Mouse (Mus musculus) intestine, embryonic 16.5 days (tissue): ENCODE measurements at regions not wholly inside any gene's neighbourhood (a gene's known extent, or its start where the extent isn't known, plus 50 kb on each side); places are given as distances from the start of the nearest gene placed in this dataset.
A peak's percentile ranks its signal among the peaks of the same experiment; 100 is the strongest.

Source experiments
- ATAC-seq: fragments of 200-750 bp; cut with Nextera tagmentation; 2 replicates; pipeline ENCODE4 v1.8.0; 2017; ENCODE audit warnings: moderate TSS enrichment, moderate library complexity
- H3K27ac ChIP-seq: fragments of 300-500 bp; sonication (generic); 2 replicates; pipeline ENCODE4 v1.5.1; 2014; ENCODE audit warnings: mild to moderate bottlenecking, low read length
- H3K27me3 ChIP-seq: fragments of 300-500 bp; sonication (generic); replicated peaks from 2 replicates; pipeline ENCODE4 v1.6.1; 2014; ENCODE audit warnings: low read length, control low read depth, mixed read lengths; ENCODE audit not compliant: control insufficient read depth, insufficient read depth
- H3K36me3 ChIP-seq: fragments of 300-500 bp; sonication (generic); 2 replicates; pipeline ENCODE4 v1.6.1; 2014; ENCODE audit warnings: low read length, control low read depth; ENCODE audit not compliant: control insufficient read depth, insufficient read depth
- H3K4me1 ChIP-seq: fragments of 300-500 bp; sonication (generic); 2 replicates; pipeline ENCODE4 v1.6.1; 2014; ENCODE audit warnings: low read length, control low read depth, mixed read lengths; ENCODE audit not compliant: control insufficient read depth, insufficient read depth
- H3K4me2 ChIP-seq: fragments of 300-500 bp; sonication (generic); 2 replicates; pipeline ENCODE4 v1.6.1; 2014; ENCODE audit warnings: low read depth, low read length, control low read depth
- H3K4me3 ChIP-seq: fragments of 300-500 bp; sonication (generic); 2 replicates; pipeline ENCODE4 v1.5.1; 2014; ENCODE audit warnings: mild to moderate bottlenecking, low read length
- H3K9ac ChIP-seq: fragments of 300-500 bp; sonication (generic); 2 replicates; pipeline ENCODE4 v1.6.1; 2014; ENCODE audit warnings: low read depth, low read length
- H3K9me3 ChIP-seq: fragments of 300-500 bp; sonication (generic); 2 replicates; pipeline ENCODE4 v1.6.1; 2016; ENCODE audit warnings: low read length, control low read depth; ENCODE audit not compliant: control insufficient read depth
- WGBS: fragments of 180-500 bp; shearing (Covaris S2); extraction: QIAGEN DNeasy Blood & Tissue Kit; methylation state at CpG from one replicate; pipeline ENCODE4 v1.1.7; 2014; 5-methylcytosine and 5-hydroxymethylcytosine counted together

GRCm38 (mm10) chr16:13025393-13025792, 84.1 kb upstream of the Ercc4 start:
- Histone ChIP-seq H3K9ac (no peak overlapping the region), H3K27me3 (no peaks in the 10 kb centered on the region), H3K36me3 (no peaks in the 10 kb centered on the region), H3K4me3 (no peak overlapping the region), H3K4me2 (no peak overlapping the region), H3K4me1 (no peaks in the 10 kb centered on the region), H3K9me3 (no peaks in the 10 kb centered on the region), H3K27ac (no peak overlapping the region)
- ATAC-seq: no peak
- 35% methylated on average over 3 of the region's 3 CpGs for WGBS

- WGBS: 76% methylated on average over 5 of the region's 5 CpGs
- no peaks in the 10 kb centered on the region for H3K9me3 ChIP-seq
- no peaks in the 10 kb centered on the region for H3K4me1 ChIP-seq
- no peaks in the 10 kb centered on the region for H3K36me3 ChIP-seq
- no peak overlapping the region for H3K4me2 ChIP-seq
- H3K27ac ChIP-seq: no peak overlapping the region
- no peak overlapping the region for H3K9ac ChIP-seq
- no peaks in the 10 kb centered on the region for H3K27me3 ChIP-seq
- ATAC-seq: no peak
- H3K4me3 ChIP-seq: no peak overlapping the region
These were observed 75.3 kb upstream of the Ercc4 start for GRCm38 (mm10) chr16:13034136-13034535.

GRCm38 (mm10) chr16:13036596-13036995, 72.9 kb upstream of the Ercc4 start:
- no peak overlapping the region for H3K27ac ChIP-seq
- no peak overlapping the region for H3K4me2 ChIP-seq
- H3K9ac ChIP-seq: no peak overlapping the region
- H3K36me3 ChIP-seq: no peaks in the 10 kb centered on the region
- no peaks in the 10 kb centered on the region; the same call in 1 of the 2 replicates for H3K4me1 ChIP-seq
- H3K27me3 ChIP-seq: no peaks in the 10 kb centered on the region
- ATAC-seq: no peak
- 89% methylated on average over 4 of the region's 4 CpGs for WGBS
- no peaks in the 10 kb centered on the region for H3K9me3 ChIP-seq
- H3K4me3 ChIP-seq: no peak overlapping the region

GRCm38 (mm10) chr16:13040312-13041100, 69.0 kb upstream of the Ercc4 start:
- Histone ChIP-seq H3K27ac (0 out of 2 replicates have a peak overlapping the region, but pooled peaks have one; percentile 31), H3K4me2 (peak overlapping the region; percentile 33), H3K4me3 (0 out of 2 replicates have a peak overlapping the region, but pooled peaks have one; percentile 7), H3K27me3 (no peaks in the 10 kb centered on the region), H3K36me3 (no peaks in the 10 kb centered on the region), H3K9ac (no peak overlapping the region; the same call in 1 of the 2 replicates), H3K4me1 (no peaks in the 10 kb centered on the region; the same call in 1 of the 2 replicates), H3K9me3 (no peaks in the 10 kb centered on the region)
- WGBS: 27% methylated on average over 15 of the region's 15 CpGs
- peak; percentile 83 for ATAC-seq

GRCm38 (mm10) chr16:13041356-13041755, 68.1 kb upstream of the Ercc4 start:
- Histone ChIP-seq H3K4me2 (no peak overlapping the region), H3K4me1 (no peaks in the 10 kb centered on the region; the same call in 1 of the 2 replicates), H3K4me3 (no peak overlapping the region), H3K36me3 (no peaks in the 10 kb centered on the region), H3K27me3 (no peaks in the 10 kb centered on the region), H3K9me3 (no peaks in the 10 kb centered on the region), H3K27ac (no peak overlapping the region), H3K9ac (no peak overlapping the region)
- no peak for ATAC-seq
- WGBS: 49% methylated on average over 3 of the region's 3 CpGs

- WGBS: 60% methylated on average over 10 of the region's 10 CpGs
- Histone ChIP-seq H3K4me3 (no peak overlapping the region), H3K36me3 (no peaks in the 10 kb centered on the region), H3K9ac (no peak overlapping the region), H3K4me1 (no peaks in the 10 kb centered on the region; the same call in 1 of the 2 replicates), H3K27ac (no peak overlapping the region), H3K4me2 (no peak overlapping the region), H3K9me3 (no peaks in the 10 kb centered on the region), H3K27me3 (no peaks in the 10 kb centered on the region)
- ATAC-seq: no peak
These were observed 64.3 kb upstream of the Ercc4 start for GRCm38 (mm10) chr16:13045079-13045590.

GRCm38 (mm10) chr16:13046366-13047120, 62.9 kb upstream of the Ercc4 start:
- no peak for ATAC-seq
- no peak overlapping the region for H3K9ac ChIP-seq
- 65% methylated on average over 6 of the region's 6 CpGs for WGBS
- no peaks in the 10 kb centered on the region for H3K36me3 ChIP-seq
- no peak overlapping the region for H3K27ac ChIP-seq
- H3K27me3 ChIP-seq: no peaks in the 10 kb centered on the region
- H3K4me3 ChIP-seq: no peak overlapping the region
- no peak overlapping the region for H3K4me2 ChIP-seq
- no peaks in the 10 kb centered on the region for H3K4me1 ChIP-seq
- no peaks in the 10 kb centered on the region for H3K9me3 ChIP-seq

GRCm38 (mm10) chr16:13049321-13049720, 60.2 kb upstream of the Ercc4 start:
- no peak overlapping the region for H3K4me3 ChIP-seq
- ATAC-seq: no peak
- H3K9ac ChIP-seq: no peak overlapping the region
- no peaks in the 10 kb centered on the region for H3K9me3 ChIP-seq
- WGBS: 90% methylated on average over 4 of the region's 4 CpGs
- no peaks in the 10 kb centered on the region for H3K27me3 ChIP-seq
- no peak overlapping the region for H3K27ac ChIP-seq
- no peaks in the 10 kb centered on the region for H3K36me3 ChIP-seq
- H3K4me1 ChIP-seq: no peaks in the 10 kb centered on the region
- H3K4me2 ChIP-seq: no peak overlapping the region

GRCm38 (mm10) chr16:13050225-13050892, 59.1 kb upstream of the Ercc4 start:
- Histone ChIP-seq H3K9me3 (no peaks in the 10 kb centered on the region), H3K27me3 (no peaks in the 10 kb centered on the region), H3K9ac (no peak overlapping the region), H3K27ac (no peak overlapping the region), H3K4me3 (no peak overlapping the region), H3K4me1 (no peaks in the 10 kb centered on the region; the same call in 1 of the 2 replicates), H3K4me2 (no peak overlapping the region), H3K36me3 (no peaks in the 10 kb centered on the region)
- ATAC-seq: no peak
- WGBS: 74% methylated on average over 8 of the region's 8 CpGs
